Mouse (Mus musculus) hindbrain, embryonic 16.5 days (tissue): ENCODE results near the gene Ndufaf8. TPM values are rescaled to one million over a fixed set of nuclear protein-coding genes. Genes with fewer than 3 reads are reported as not detected.

ENCODE experiments used
- ATAC-seq: fragments of 200-750 bp; cut with Nextera tagmentation; 2 replicates; pipeline ENCODE4 v1.8.0; 2017; ENCODE audit warnings: moderate TSS enrichment, moderate library complexity
- H3K27ac ChIP-seq: fragments of 300-500 bp; sonication (generic); 2 replicates; pipeline ENCODE4 v1.5.1; 2014; ENCODE audit warnings: low read depth, mild to moderate bottlenecking, control low read depth, low read length, moderate library complexity
- H3K27me3 ChIP-seq: fragments of 300-500 bp; sonication (generic); replicated peaks from 2 replicates; pipeline ENCODE4 v1.6.1; 2014; ENCODE audit warnings: low read length; ENCODE audit not compliant: control insufficient read depth, insufficient read depth
- H3K36me3 ChIP-seq: fragments of 300-500 bp; sonication (generic); 2 replicates; pipeline ENCODE4 v1.6.1; 2014; ENCODE audit warnings: mild to moderate bottlenecking, low read length, moderate library complexity, mixed read lengths; ENCODE audit not compliant: control insufficient read depth, insufficient read depth
- H3K4me1 ChIP-seq: fragments of 300-500 bp; sonication (generic); 2 replicates; pipeline ENCODE4 v1.6.1; 2014; ENCODE audit warnings: low read depth, low read length; ENCODE audit not compliant: control insufficient read depth, insufficient read depth
- H3K4me2 ChIP-seq: fragments of 300-500 bp; sonication (generic); 2 replicates; pipeline ENCODE4 v1.6.1; 2014; ENCODE audit warnings: mild to moderate bottlenecking, low read length, control low read depth, moderate library complexity
- H3K4me3 ChIP-seq: fragments of 300-500 bp; sonication (generic); 2 replicates; pipeline ENCODE4 v1.5.1; 2014; ENCODE audit warnings: mild to moderate bottlenecking, low read length, control low read depth, moderate library complexity
- H3K9ac ChIP-seq: fragments of 300-500 bp; sonication (generic); 2 replicates; pipeline ENCODE4 v1.6.1; 2014; ENCODE audit warnings: low read depth, mild to moderate bottlenecking, control low read depth, low read length, moderate library complexity
- H3K9me3 ChIP-seq: fragments of 300-500 bp; sonication (generic); 2 replicates; pipeline ENCODE4 v1.6.1; 2014; ENCODE audit warnings: mild to moderate bottlenecking, low read length, moderate library complexity; ENCODE audit not compliant: control insufficient read depth
- WGBS: fragments of 180-500 bp; shearing (Covaris S2); extraction: QIAGEN DNeasy Blood & Tissue Kit; methylation state at CpG from one replicate; pipeline ENCODE4 v1.1.7; 2014; 5-methylcytosine and 5-hydroxymethylcytosine counted together
- polyA plus RNA-seq: library from polyadenylated mRNA; unstranded; fragments of >200 nt; fragmentation: Nextera tagmentation; extraction: Ambion mirVana; gene quantifications from 2 replicates; pipeline ENCODE4 v1.2.1, GENCODE M21; 2015

Ndufaf8 gene
- 47.1 and 62.7 TPM in 2 replicates for polyA plus RNA-seq

GRCm38 (mm10) chr11:120098588-120099511 lies at the start of gene Ndufaf8, which contains the start of gene Tepsin:
TSS of gene Ndufaf8 (plus strand) at chr11:120098928.
TSS of gene Tepsin (minus strand) at chr11:120098731.
- H3K36me3 ChIP-seq = peaks cover 12% of the 10 kb centered on the region
- peak within 1 kb of the TSS; percentile 94 for H3K27ac ChIP-seq
- peak; percentile 98 for ATAC-seq
- H3K27me3 ChIP-seq = no peaks in the 10 kb centered on the region
- H3K4me2 ChIP-seq = peak within 1 kb of the TSS; percentile 88
- H3K4me1 ChIP-seq = peaks cover 23% of the 10 kb centered on the region
- H3K9me3 ChIP-seq = no peaks in the 10 kb centered on the region
- peak within 1 kb of the TSS; percentile 88 for H3K9ac ChIP-seq
- WGBS = under 1% methylated on average over 76 of the region's 77 CpGs
- peak within 1 kb of the TSS; percentile 65 for H3K4me3 ChIP-seq

- Histone ChIP-seq H3K4me3 (no peak overlapping the region), H3K9ac (no peak overlapping the region; the same call in 1 of the 2 replicates), H3K4me1 (peaks cover 49% of the 10 kb centered on the region), H3K36me3 (no peaks in the 10 kb centered on the region), H3K27me3 (no peaks in the 10 kb centered on the region), H3K9me3 (no peaks in the 10 kb centered on the region), H3K4me2 (no peak overlapping the region; the same call in 1 of the 2 replicates), H3K27ac (no peak overlapping the region)
- ATAC-seq = no peak
- 85% methylated on average over 8 of the region's 8 CpGs for WGBS
Measured at GRCm38 (mm10) chr11:120049067-120049466, 49.7 kb upstream of the Ndufaf8 start.

- Histone ChIP-seq H3K36me3 (no peaks in the 10 kb centered on the region), H3K4me3 (no peak overlapping the region), H3K4me1 (peaks cover 29% of the 10 kb centered on the region), H3K27me3 (no peaks in the 10 kb centered on the region), H3K27ac (peak overlapping the region; percentile 52), H3K4me2 (no peak overlapping the region), H3K9me3 (no peaks in the 10 kb centered on the region), H3K9ac (0 out of 2 replicates have a peak overlapping the region, but pooled peaks have one; percentile 1)
- ATAC-seq = peak; percentile 43
- 35% methylated on average over 14 of the region's 14 CpGs for WGBS
Measured at GRCm38 (mm10) chr11:120051124-120051811, 47.5 kb upstream of the Ndufaf8 start.

GRCm38 (mm10) chr11:120052274-120052673 lies 46.5 kb upstream of the Ndufaf8 start:
- Histone ChIP-seq H3K27me3 (no peaks in the 10 kb centered on the region), H3K27ac (no peak overlapping the region), H3K36me3 (no peaks in the 10 kb centered on the region), H3K9me3 (no peaks in the 10 kb centered on the region), H3K9ac (no peak overlapping the region), H3K4me2 (no peak overlapping the region), H3K4me3 (no peak overlapping the region), H3K4me1 (peaks cover 29% of the 10 kb centered on the region)
- WGBS = 71% methylated on average over 9 of the region's 9 CpGs
- ATAC-seq = no peak

- Histone ChIP-seq H3K27me3 (no peaks in the 10 kb centered on the region), H3K9me3 (no peaks in the 10 kb centered on the region), H3K36me3 (no peaks in the 10 kb centered on the region), H3K9ac (no peak overlapping the region), H3K4me2 (no peak overlapping the region), H3K27ac (no peak overlapping the region), H3K4me3 (no peak overlapping the region), H3K4me1 (peaks cover 15% of the 10 kb centered on the region; the same call in 1 of the 2 replicates)
- no peak for ATAC-seq
- 80% methylated on average over 4 of the region's 4 CpGs for WGBS
Measured at GRCm38 (mm10) chr11:120053846-120054245, 44.9 kb upstream of the Ndufaf8 start.

- no peak overlapping the region for H3K9ac ChIP-seq
- 78% methylated on average over 12 of the region's 12 CpGs for WGBS
Measured at GRCm38 (mm10) chr11:120055953-120056732, 42.6 kb upstream of the Ndufaf8 start.

GRCm38 (mm10) chr11:120060634-120061033 lies 38.1 kb upstream of the Ndufaf8 start:
- H3K27ac ChIP-seq = no peak overlapping the region
- H3K9me3 ChIP-seq = no peaks in the 10 kb centered on the region
- no peaks in the 10 kb centered on the region; the same call in 1 of the 2 replicates for H3K4me1 ChIP-seq
- 81% methylated on average over 8 of the region's 8 CpGs for WGBS
- no peak overlapping the region for H3K4me3 ChIP-seq
- no peaks in the 10 kb centered on the region for H3K27me3 ChIP-seq
- no peaks in the 10 kb centered on the region; the same call in 1 of the 2 replicates for H3K36me3 ChIP-seq
- H3K4me2 ChIP-seq = no peak overlapping the region
- no peak overlapping the region for H3K9ac ChIP-seq
- no peak for ATAC-seq

More at GRCm38 (mm10) chr11:120055953-120056732, 42.6 kb upstream of the Ndufaf8 start:
- no peak overlapping the region for H3K4me2 ChIP-seq
- no peak overlapping the region for H3K4me3 ChIP-seq
- H3K36me3 ChIP-seq = no peaks in the 10 kb centered on the region
- H3K4me1 ChIP-seq = peaks cover 9% of the 10 kb centered on the region; the same call in 1 of the 2 replicates
- no peak for ATAC-seq
- H3K27me3 ChIP-seq = no peaks in the 10 kb centered on the region
- H3K27ac ChIP-seq = no peak overlapping the region
- H3K9me3 ChIP-seq = no peaks in the 10 kb centered on the region

GRCm38 (mm10) chr11:120063326-120063725 lies 35.4 kb upstream of the Ndufaf8 start:
- no peak for ATAC-seq
- H3K36me3 ChIP-seq = peaks cover 5% of the 10 kb centered on the region; the same call in 1 of the 2 replicates
- WGBS = 79% methylated on average over 5 of the region's 5 CpGs
- no peaks in the 10 kb centered on the region; the same call in 1 of the 2 replicates for H3K4me1 ChIP-seq
- H3K9ac ChIP-seq = no peak overlapping the region
- H3K9me3 ChIP-seq = no peaks in the 10 kb centered on the region
- no peaks in the 10 kb centered on the region for H3K27me3 ChIP-seq
- H3K4me3 ChIP-seq = no peak overlapping the region
- H3K4me2 ChIP-seq = no peak overlapping the region
- H3K27ac ChIP-seq = no peak overlapping the region
